Comparison of ENCODE assay signal across 25 mouse cellular contexts in the genomic region with DNA sequence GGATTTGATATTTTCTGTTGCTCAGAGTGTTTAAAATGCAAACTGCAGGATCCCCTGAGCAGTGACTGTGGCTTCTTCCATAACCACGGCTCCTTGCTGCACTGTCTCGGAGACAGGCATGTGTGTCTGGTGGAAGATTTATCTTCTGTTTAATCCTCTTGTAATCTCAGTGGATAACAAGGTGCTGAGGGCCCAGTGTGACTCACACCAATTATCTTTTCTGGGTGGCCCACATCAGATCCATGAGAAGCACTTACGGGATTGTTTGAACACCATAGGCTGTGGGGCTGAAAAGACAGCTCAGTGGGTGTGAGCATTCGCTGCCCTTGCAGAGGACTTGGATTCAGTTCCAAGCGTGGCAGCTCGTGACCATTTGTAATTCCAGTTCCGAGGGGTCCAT.
DNase-seq lines count a peak whose midpoint lies in the region; ATAC-seq and TF ChIP-seq lines count a peak whose summit lies in the region.
"Had no signal": no experiment of that assay in that cellular context is flagged by ENCODE, and none has a peak within 500 bp of the region (broad histone marks: within the 10 kb centered on the region; RNA-seq: fewer than 3 reads in every experiment).

No protein-coding gene starts in this region.

- H3K9ac ChIP-seq in hindbrain, embryonic 11.5 days (ENCODE audit: low read depth, low read length) = no peak overlapping the region
- H3K9ac ChIP-seq: embryonic facial prominence, embryonic 13.5 days; embryonic facial prominence, embryonic 15.5 days; forebrain, embryonic 12.5 days had no signal

- CTCF ChIA-PET in Patski (lab: Charles Lee) = interaction anchor here (1.4 to 2.0 kb wide), 3 partner anchors 23 to 94 kb away, joined by 3 to 7 read pairs (median 3); no protein-coding TSS in a partner anchor

- DNase-seq in retina, postnatal 1 day = peak; percentile 57
- DNase-seq in retina, embryonic 14.5 days (ENCODE audit: low spot score) = no peak
- peak; percentile 71 for DNase-seq in Patski (ENCODE audit: low read depth, low spot score)
- DNase-seq in retina, postnatal 7 days (ENCODE audit: low read depth, low spot score) = peak; percentile 25
- DNase-seq in hindbrain, embryonic 11.5 days (ENCODE audit: low spot score) = no peak
- no peak for DNase-seq in kidney, adult 2 months
- DNase-seq: adrenal gland, adult 2 months; adrenal gland, postnatal 10 days; adrenal gland, postnatal 25 days; cerebellum, adult 11 months; cerebellum, adult 18-20 months; cerebellum, adult 8-10 months; cerebellum, adult 9-11 months; cerebellum, postnatal 14 days; cerebellum, postnatal 36 days; embryo, embryonic 11 days had no signal

- no peak overlapping the region for H3K4me3 ChIP-seq in hindbrain, embryonic 11.5 days (ENCODE audit: low read depth, low read length)
- H3K4me3 ChIP-seq in kidney, adult 2 months (ENCODE audit: insufficient read depth, low read depth, low read length) = no peak overlapping the region
- H3K4me3 ChIP-seq: embryonic facial prominence, embryonic 13.5 days; embryonic facial prominence, embryonic 15.5 days; erythroblast, embryonic 14.5 days; forebrain, embryonic 12.5 days had no signal

- no peak overlapping the region for H3K27ac ChIP-seq in hindbrain, embryonic 11.5 days (ENCODE audit: low read depth, low read length)
- H3K27ac ChIP-seq in kidney, adult 2 months (ENCODE audit: insufficient read depth, low read depth, low read length) = no peak overlapping the region
- H3K27ac ChIP-seq: embryonic facial prominence, embryonic 13.5 days; embryonic facial prominence, embryonic 15.5 days; forebrain, embryonic 12.5 days had no signal

- in situ Hi-C loops in Patski (cut with MboI; ENCODE audit: low pct_unique_long_range_greater_than_20kb) = loop anchor here (5.0 kb wide), 2 partner anchors 217 to 223 kb away; no protein-coding TSS in a partner anchor

- ATAC-seq in Patski = peak; percentile 21
- ATAC-seq in hindbrain, embryonic 11.5 days (ENCODE audit: low FRiP score) = no peak
- ATAC-seq: CD4-positive, CD25-positive, alpha-beta regulatory T cell, adult 4 months; forebrain, embryonic 14.5 days; forebrain, embryonic 16.5 days had no signal

- no peaks in the 10 kb centered on the region for H3K27me3 ChIP-seq in Patski
- H3K27me3 ChIP-seq in hindbrain, embryonic 11.5 days (ENCODE audit: control insufficient read depth, insufficient read depth, low read length) = no peaks in the 10 kb centered on the region
- no peaks in the 10 kb centered on the region for H3K27me3 ChIP-seq in kidney, adult 2 months (replicated peaks; ENCODE audit: control insufficient read depth, insufficient read depth, low read length)
- H3K27me3 ChIP-seq: CH12.LX; embryonic facial prominence, embryonic 13.5 days; embryonic facial prominence, embryonic 15.5 days; forebrain, embryonic 12.5 days had no signal

- POLR2A ChIA-PET in Patski (lab: Charles Lee) = no interaction called here

- H3K9me3 ChIP-seq in hindbrain, embryonic 11.5 days (ENCODE audit: control insufficient read depth, low read length) = no peaks in the 10 kb centered on the region
- H3K9me3 ChIP-seq: embryonic facial prominence, embryonic 13.5 days; embryonic facial prominence, embryonic 15.5 days; forebrain, embryonic 12.5 days had no signal

- no peak for TF ChIP-seq POLR2A in kidney, adult 2 months (IDR thresholded peaks at IDR 0.05; ENCODE audit: low read depth, low read length)

- no peaks in the 10 kb centered on the region for H3K4me1 ChIP-seq in hindbrain, embryonic 11.5 days (replicated peaks; ENCODE audit: control insufficient read depth, insufficient read depth, low read length)
- no peaks in the 10 kb centered on the region for H3K4me1 ChIP-seq in kidney, adult 2 months (ENCODE audit: control insufficient read depth, insufficient read depth, low read length)
- H3K4me1 ChIP-seq: embryonic facial prominence, embryonic 13.5 days; embryonic facial prominence, embryonic 15.5 days had no signal

- 92% methylated on average over 7 of the region's 7 CpGs for WGBS in hindbrain, embryonic 11.5 days
- WGBS in kidney, adult 2 months = 96% methylated on average over 7 of the region's 7 CpGs

- TF ChIP-seq CTCF in Patski (IDR thresholded peaks at IDR 0.05) = no peak
- TF ChIP-seq CTCF in kidney, adult 2 months (conservative IDR thresholded peaks at IDR 0.05; ENCODE audit: insufficient read depth, insufficient read length, low read depth, low read length) = no peak

- no peaks in the 10 kb centered on the region for H3K36me3 ChIP-seq in hindbrain, embryonic 11.5 days (ENCODE audit: control insufficient read depth, insufficient read depth, low read length)
- H3K36me3 ChIP-seq in kidney, adult 2 months (ENCODE audit: control insufficient read depth, insufficient read depth, low read length) = no peaks in the 10 kb centered on the region
- H3K36me3 ChIP-seq: embryonic facial prominence, embryonic 13.5 days; embryonic facial prominence, embryonic 15.5 days; forebrain, embryonic 12.5 days; G1E had no signal

- H3K4me2 ChIP-seq in hindbrain, embryonic 11.5 days (replicated peaks; ENCODE audit: low read depth, low read length) = no peak overlapping the region
- H3K4me2 ChIP-seq: embryonic facial prominence, embryonic 13.5 days; embryonic facial prominence, embryonic 15.5 days; forebrain, embryonic 12.5 days had no signal

Comparison
In these comparisons a context has a peak if more than half of its experiments do, and no peak if none do; other contexts are left out.
1. DNase-seq: peak in retina, postnatal 1 day (single experiment), Patski (single experiment) and retina, postnatal 7 days (single experiment); none in retina, embryonic 14.5 days (single experiment), hindbrain, embryonic 11.5 days (single experiment) and kidney, adult 2 months (single experiment).